Mouse (Mus musculus) megakaryocyte, embryonic 14.5 days (primary cell): Measurements from ENCODE around the gene Fbxw8.

Experiments used
- FLI1 ChIP-seq: IDR thresholded peaks from 2 replicates; pipeline ENCODE4 v1.6.1; 2012; ENCODE audit warnings: low read length, inconsistent platforms, mixed read lengths
- GATA1 ChIP-seq: IDR thresholded peaks from 3 replicates; pipeline ENCODE4 v1.6.1; 2012; ENCODE audit warnings: mixed read lengths, low read length, inconsistent platforms, borderline replicate concordance

GRCm38 (mm10) chr5:118037798-118038484 is 117.3 kb downstream of the Fbxw8 start:
- TF ChIP-seq GATA1 (no peak), FLI1 (no peak)
